Mouse (Mus musculus): Measurements from ENCODE around the gene Socs5. TPM values are rescaled to one million over a fixed set of nuclear protein-coding genes. Genes with fewer than 3 reads are reported as not detected.

Gene Socs5
- total RNA-seq, 2 experiments from 2014 or later: 30.3 to 32.8 TPM

GRCm38 (mm10) chr17:87105941-87106340, 1.5 kb upstream of the Socs5 start:
- intact Hi-C loops (cut with DNase I): loop anchor here (2.0 to 10.0 kb wide), 5 partner anchors 36 to 144 kb away; partner anchors contain the start of gene Rhoq
- peak; percentile 20 to 24 for DNase-seq

- intact Hi-C loops (cut with DNase I): loop anchor here (5.0 to 10.0 kb wide), 4 partner anchors 35 to 145 kb away; partner anchors contain the start of gene Rhoq
These were observed 572 bp upstream of the Socs5 start for GRCm38 (mm10) chr17:87106691-87107523.

GRCm38 (mm10) chr17:87108507-87109292, 1.2 kb downstream of the Socs5 start:
- DNase-seq: no peak
- intact Hi-C loops (cut with DNase I): loop anchor here (2.0 to 10.0 kb wide), 5 partner anchors 34 to 146 kb away; partner anchors contain the start of gene Rhoq

More at GRCm38 (mm10) chr17:87106691-87107523, 572 bp upstream of the Socs5 start:
- DNase-seq: peak; percentile 97 to 98

- no peak for DNase-seq
These were observed 2.0 kb downstream of the Socs5 start for GRCm38 (mm10) chr17:87109504-87109903.

GRCm38 (mm10) chr17:87112852-87113592, 5.5 kb downstream of the Socs5 start:
- intact Hi-C loops (cut with DNase I): no loop called here
- DNase-seq: no peak

More at GRCm38 (mm10) chr17:87109504-87109903, 2.0 kb downstream of the Socs5 start:
- intact Hi-C loops (cut with DNase I): loop anchor here (2.0 to 10.0 kb wide), 5 partner anchors 33 to 147 kb away; partner anchors contain the start of gene Rhoq

- intact Hi-C loops (cut with DNase I): no loop called here
- no peak for DNase-seq
These were observed 8.1 kb downstream of the Socs5 start for GRCm38 (mm10) chr17:87115615-87116014.

GRCm38 (mm10) chr17:87118966-87119526, 11.6 kb downstream of the Socs5 start:
- intact Hi-C loops (cut with DNase I): no loop called here
- DNase-seq: no peak

GRCm38 (mm10) chr17:87125344-87125743, 17.9 kb downstream of the Socs5 start:
- DNase-seq: peak in 1 of 2 experiments; percentile 39
- intact Hi-C loops (cut with DNase I): no loop called here

GRCm38 (mm10) chr17:87132258-87132657, 24.8 kb downstream of the Socs5 start:
- DNase-seq: no peak
- intact Hi-C loops (cut with DNase I): no loop called here

- DNase-seq: peak; percentile 21 to 45
- intact Hi-C loops (cut with DNase I): no loop called here
These were observed 26.3 kb downstream of the Socs5 start for GRCm38 (mm10) chr17:87133823-87134222.

GRCm38 (mm10) chr17:87134631-87135030, 27.2 kb downstream of the Socs5 start:
- no peak for DNase-seq
- intact Hi-C loops (cut with DNase I): no loop called here

GRCm38 (mm10) chr17:87135741-87136140, 28.3 kb downstream of the Socs5 start:
- DNase-seq: no peak
- intact Hi-C loops (cut with DNase I): no loop called here

- DNase-seq: no peak
- intact Hi-C loops (cut with DNase I): loop anchor here (5.0 kb wide), 2 partner anchors 34 to 76 kb away; partner anchors contain the start of gene Socs5
These were observed 33.9 kb downstream of the Socs5 start for GRCm38 (mm10) chr17:87141188-87141935.

- peak; percentile 72 to 78 for DNase-seq
These were observed 34.8 kb downstream of the Socs5 start for GRCm38 (mm10) chr17:87142271-87142670.

GRCm38 (mm10) chr17:87143186-87143585, 35.7 kb downstream of the Socs5 start:
- no peak for DNase-seq
- intact Hi-C loops (cut with DNase I): loop anchor here (5.0 kb wide), 2 partner anchors 36 to 74 kb away; partner anchors contain the start of gene Socs5

More at GRCm38 (mm10) chr17:87142271-87142670, 34.8 kb downstream of the Socs5 start:
- intact Hi-C loops (cut with DNase I): loop anchor here (5.0 kb wide), 2 partner anchors 35 to 75 kb away; partner anchors contain the start of gene Socs5

- DNase-seq: no peak
- intact Hi-C loops (cut with DNase I): no loop called here
These were observed 39.0 kb downstream of the Socs5 start for GRCm38 (mm10) chr17:87146415-87147021.

GRCm38 (mm10) chr17:87149762-87150161, 42.3 kb downstream of the Socs5 start:
- no peak for DNase-seq
- intact Hi-C loops (cut with DNase I): no loop called here

- DNase-seq: no peak
- intact Hi-C loops (cut with DNase I): no loop called here
These were observed 45.5 kb downstream of the Socs5 start for GRCm38 (mm10) chr17:87152984-87153383.
